Mouse (Mus musculus): ENCODE data around the gene Tnfrsf19.

Tnfrsf19 gene

DNA sequence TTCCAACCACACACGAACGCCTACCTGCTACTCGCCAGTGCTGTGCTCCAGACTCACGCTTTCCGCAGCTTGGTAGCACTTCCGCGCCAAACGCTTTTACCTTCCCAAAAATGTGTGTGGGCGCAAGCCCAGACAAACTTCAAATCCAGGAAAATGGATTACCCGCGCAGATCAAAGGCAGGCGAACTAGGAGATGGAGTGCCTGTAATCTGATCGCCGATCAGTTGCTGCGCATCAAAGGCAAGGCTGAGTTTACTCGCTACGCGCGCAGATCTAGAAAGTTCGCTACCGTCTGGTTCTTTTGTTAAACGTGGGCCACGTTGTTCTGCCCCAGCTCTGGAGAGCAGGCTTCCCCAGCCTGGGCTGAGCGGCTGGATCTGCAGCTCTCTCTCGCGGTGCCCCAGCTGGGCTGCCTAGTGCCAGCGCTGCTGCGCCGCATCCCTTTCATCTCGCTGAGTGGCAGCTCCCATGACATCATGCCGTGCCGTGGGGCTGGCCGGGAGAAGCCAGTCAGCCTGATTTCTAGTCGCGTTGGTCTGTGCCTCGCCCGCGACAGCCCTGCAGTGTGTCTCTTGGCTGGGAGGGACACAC, at the start of gene Tnfrsf19:
TSS of gene Tnfrsf19 (minus strand) at position 400 of the 591 bp plus-strand sequence.
- DNase-seq (ENCODE audit: extremely low read depth, low read depth, low spot score) = no peak

DNA sequence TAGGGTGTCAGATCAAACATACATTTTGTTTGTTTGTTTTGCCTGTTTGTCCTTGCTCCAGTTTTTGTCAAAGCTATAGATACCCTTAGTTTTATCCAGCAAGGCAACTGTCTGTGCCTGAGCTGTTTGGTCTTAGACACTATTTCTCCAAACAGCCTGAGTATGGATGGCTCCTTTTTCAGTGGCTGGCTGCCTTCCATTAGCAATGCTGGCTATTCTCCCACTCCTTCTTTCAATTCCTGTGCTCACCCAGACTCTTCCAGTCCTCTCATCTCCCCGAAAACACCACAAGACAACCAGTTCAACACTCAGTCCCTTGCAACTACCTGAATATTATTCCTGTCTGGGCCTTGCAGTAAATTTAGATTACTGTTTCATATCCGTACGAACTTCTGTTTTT, 45.8 kb upstream of the Tnfrsf19 start:
- no peak for DNase-seq (ENCODE audit: extremely low read depth, low read depth, low spot score)

DNA sequence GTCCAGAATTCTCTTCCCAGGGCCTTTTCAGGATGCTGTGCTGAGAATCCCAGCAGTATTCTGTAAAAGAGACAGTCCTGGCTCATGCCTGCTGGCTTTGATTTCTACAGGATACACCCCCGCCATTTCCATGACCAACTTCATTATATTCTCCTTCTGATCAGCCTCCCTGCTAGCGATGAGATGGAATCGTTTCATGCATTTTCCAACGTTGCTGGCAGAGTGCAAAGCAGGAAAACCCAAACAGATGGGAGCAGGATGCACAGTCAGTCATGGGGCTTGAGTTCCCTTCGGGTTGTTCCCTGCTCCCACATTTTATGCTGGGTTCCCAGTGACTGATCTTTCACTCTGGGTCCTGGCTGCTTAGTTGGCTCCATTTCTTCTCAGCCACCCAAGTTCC, 44.7 kb upstream of the Tnfrsf19 start:
- no peak for DNase-seq (ENCODE audit: extremely low read depth, low read depth, low spot score)

DNA sequence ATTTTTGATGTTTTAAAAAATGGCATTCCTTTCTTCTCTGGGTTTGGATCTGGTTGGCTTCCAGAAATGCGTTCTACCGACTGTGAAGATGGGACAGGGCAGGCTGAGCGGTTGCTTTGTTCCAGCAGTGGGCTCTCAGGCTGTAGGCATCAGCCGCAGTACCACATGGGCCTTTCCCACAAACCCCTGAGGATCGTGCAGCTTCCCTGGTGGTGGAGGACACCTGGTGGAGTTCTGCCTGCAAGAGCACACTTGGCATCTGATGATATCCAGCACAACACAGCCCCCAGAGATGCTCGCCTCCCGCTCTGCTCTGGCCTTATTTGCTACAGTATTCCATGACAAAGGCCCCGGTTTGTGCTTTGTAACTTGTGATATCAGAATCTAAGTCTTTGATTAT, 41.9 kb upstream of the Tnfrsf19 start:
- DNase-seq (ENCODE audit: extremely low read depth, low read depth, low spot score) = no peak

DNA sequence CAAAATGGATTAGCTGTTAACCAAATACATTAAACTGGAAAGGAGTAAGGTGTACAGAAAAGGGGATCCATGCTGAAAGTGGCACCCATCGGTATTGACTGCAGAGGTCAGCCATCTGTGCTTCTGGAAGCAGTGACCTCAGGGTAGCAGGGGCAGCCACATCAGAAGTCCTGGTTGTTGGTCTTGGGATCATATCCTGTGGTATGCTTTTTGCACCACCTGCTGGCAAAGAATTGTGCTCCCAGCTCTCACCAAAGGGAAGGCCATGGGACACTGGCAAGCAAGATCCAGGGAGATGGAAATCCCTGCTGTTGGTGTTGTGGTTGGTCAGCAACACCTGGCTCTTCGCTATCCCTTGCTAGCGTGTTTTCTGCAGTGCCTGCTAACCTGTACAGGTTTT, 39.0 kb upstream of the Tnfrsf19 start:
- no peak for DNase-seq (ENCODE audit: extremely low read depth, low read depth, low spot score)

DNA sequence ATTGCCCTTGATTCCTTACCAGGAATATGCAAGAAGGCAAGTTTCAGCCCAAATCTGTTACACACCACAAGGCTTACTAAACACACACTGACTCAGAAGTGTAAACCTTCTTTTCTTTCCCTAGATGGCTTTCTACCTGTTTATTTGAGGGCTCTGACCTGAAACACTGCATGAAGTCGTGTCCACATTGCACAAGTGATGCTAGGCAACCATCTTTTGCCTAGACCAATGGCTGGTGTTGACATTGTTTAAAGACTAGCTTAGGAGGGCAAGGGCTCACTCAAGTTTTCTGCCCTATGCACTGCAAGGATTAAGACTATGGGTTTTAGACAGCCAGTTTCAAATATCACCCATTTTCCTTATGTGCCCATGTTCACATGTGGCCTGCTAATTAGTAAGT, 23.3 kb upstream of the Tnfrsf19 start:
- no peak for DNase-seq (ENCODE audit: extremely low read depth, low read depth, low spot score)

DNA sequence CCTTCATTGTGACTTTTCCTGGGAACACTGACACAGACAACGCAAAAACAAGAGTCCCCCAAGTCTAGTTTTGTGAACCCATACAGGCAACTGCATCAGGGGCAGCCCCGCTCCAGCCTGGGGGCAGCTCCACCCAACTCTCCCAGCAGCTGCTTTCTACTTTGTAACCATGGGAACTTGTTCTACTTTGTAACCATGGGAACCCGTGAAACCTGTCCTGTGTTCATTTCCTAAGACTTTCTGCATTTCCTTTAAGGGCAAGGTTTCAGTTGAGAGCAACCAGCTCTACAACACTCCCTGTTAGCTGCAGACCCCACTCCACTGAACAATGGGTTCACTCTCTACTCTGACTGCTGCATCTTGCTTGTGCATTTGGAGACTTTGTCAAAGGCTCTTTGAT, 15.4 kb upstream of the Tnfrsf19 start:
- DNase-seq (ENCODE audit: extremely low read depth, low read depth, low spot score) = no peak

DNA sequence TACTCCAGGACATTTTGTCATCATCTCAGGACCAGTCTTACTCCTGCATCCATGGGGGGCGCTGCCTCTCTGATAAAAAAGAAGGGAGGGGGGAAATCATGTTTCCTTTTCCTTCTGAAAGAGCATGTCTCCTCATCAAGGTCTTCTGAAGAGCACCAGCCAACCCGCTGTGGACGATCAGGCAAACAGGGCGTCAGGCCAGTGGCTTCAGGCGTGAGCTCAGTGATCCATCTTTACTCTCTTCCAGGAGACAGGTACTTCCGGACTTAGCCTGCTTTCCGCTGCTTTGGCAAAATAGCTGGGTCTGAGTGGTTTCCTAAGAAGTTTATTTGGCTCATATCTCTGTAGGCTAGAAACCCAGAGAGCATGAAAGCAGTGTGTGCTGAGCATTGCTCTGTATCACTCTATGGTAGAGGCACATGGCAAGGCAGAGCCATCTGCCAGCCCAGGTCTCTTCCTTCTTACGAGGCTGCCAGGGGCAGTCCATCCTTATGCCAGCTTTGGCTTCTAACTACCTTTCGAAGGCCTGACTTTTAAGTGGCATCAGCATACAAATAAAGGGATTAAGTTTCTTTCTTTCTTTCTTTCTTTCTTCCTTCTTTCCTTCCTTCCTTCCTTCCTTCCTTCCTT, 13.1 kb upstream of the Tnfrsf19 start:
- no peak for DNase-seq (ENCODE audit: extremely low read depth, low read depth, low spot score)

DNA sequence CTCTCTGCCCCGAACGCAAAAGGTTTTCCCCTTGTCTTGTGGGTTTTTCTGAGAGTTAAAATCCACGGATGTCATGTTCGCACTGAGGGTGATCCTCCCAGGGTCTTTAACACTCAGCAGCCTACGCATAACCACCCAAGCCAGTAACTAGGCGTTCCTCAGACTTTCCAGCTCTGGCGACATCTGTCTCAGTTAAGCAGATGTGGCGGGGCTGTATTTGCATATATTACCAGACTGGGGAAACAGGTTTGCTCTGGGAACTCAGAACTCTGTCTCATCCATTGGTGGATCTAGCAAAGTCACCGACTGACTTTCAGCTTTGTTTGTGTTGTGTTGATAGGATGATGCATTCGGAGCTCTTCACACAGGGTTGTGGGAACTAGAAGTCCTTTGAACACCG, 10.7 kb upstream of the Tnfrsf19 start:
- DNase-seq (ENCODE audit: extremely low read depth, low read depth, low spot score) = no peak

DNA sequence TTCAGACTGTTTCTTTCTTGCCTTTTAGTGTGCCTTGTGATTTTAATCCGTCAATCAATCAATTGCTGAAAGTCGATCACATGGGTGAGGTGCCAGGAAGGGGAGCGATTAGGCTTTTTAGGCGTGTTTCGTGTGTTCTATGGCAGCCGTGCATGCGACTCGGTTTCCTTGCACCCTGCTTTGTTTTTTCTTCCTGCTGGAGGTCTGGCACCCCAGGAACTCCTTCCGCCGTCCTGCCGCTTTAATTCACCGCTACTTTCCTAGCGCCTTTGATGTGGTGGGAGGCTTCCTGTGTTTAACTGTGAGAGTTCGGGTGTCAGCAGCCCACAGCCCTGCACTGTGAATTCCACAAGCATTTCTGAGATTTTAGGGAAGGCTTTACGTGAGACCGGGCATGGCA, 10.2 kb upstream of the Tnfrsf19 start:
- DNase-seq (ENCODE audit: extremely low read depth, low read depth, low spot score) = no peak

DNA sequence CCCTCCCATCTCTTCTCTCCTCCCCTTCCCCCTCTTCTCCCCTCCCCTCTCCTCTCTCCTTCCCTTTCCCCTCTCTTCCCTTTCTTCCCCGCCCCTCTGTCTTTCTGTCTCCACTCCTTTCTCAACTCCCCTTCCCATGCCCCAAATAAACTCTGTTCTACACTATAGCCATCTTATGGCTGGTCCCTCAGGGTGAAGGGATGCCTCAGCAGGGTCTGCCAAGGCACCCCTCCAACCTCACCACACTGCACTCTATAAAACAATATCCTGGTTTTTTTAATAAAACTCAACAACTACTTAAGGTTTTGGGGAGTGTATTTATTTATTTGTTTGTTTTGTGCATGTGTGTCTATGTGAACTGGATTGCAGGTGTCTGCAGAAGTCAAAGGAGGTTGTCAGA, 9.6 kb upstream of the Tnfrsf19 start:
- no peak for DNase-seq (ENCODE audit: extremely low read depth, low read depth, low spot score)

DNA sequence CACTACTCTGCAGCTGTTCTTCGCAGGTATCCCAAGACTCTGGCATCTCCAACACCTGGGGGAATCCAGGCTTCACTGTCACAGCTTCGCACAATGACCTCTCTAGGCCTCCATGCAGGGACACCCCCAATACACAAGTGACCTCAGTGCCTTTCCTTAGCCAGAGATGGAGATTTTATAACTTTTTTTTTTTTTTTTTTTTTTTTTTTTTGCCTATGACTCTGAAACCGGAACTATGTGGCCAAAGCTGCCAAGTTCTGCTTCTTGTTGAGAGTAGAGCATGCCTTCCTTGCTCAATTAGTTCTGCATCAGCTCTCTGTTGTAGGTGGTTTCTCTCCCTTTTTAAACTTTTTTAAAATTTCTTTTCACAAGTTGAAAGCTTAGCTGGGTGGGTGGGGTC, 5.9 kb upstream of the Tnfrsf19 start:
- DNase-seq (ENCODE audit: extremely low read depth, low read depth, low spot score) = no peak

DNA sequence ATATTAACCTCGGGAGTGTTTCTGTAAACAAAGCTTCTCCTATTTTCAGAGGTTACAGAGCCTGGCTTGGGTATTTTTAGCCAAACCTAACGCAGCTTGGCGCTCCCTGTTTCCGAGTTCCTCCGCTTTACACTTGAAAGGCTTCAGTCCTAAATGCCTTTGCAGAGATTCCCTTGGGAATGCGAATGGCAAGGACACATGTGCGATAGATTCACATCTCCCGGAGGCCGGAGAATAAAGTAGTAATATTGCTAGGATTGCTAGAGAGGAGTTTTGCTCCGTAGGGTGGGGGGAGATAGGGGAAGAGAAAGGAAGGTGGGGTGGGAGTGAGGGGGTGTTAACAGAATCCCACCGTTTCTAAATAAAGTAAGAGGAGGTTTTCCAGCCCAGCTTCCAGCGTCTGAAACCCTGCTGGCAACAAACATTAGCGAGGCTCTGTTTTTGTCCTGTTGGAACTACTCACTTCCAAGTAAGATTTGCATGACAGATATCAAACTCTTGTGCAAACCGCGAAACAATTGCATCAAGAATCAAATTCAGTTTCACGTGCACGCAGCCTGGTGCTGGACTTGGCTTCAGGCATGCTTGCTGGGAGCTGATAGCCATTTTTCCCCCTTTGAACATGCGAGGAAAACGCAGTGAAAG, 722 bp downstream of the Tnfrsf19 start:
- DNase-seq (ENCODE audit: extremely low read depth, low read depth, low spot score) = no peak

DNA sequence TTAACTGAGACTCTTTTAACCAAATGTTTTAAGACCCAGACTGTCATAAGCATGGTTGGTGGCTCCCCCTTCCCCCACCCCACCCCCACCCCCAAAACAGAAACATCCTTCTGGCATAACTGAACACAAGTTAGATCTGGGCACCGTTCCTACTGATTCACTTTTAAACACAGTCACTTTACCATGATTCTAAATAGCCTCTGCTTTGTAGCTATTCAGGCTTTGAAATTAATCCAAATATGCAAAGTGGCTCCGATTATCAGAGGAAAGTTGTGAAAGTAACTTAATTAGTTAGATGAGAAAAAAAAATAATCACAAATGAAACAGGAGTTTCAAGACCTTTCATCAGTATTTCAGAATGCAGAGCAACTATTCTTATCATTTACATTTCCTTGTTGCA, 2.0 kb downstream of the Tnfrsf19 start:
- no peak for DNase-seq (ENCODE audit: extremely low read depth, low read depth, low spot score)

DNA sequence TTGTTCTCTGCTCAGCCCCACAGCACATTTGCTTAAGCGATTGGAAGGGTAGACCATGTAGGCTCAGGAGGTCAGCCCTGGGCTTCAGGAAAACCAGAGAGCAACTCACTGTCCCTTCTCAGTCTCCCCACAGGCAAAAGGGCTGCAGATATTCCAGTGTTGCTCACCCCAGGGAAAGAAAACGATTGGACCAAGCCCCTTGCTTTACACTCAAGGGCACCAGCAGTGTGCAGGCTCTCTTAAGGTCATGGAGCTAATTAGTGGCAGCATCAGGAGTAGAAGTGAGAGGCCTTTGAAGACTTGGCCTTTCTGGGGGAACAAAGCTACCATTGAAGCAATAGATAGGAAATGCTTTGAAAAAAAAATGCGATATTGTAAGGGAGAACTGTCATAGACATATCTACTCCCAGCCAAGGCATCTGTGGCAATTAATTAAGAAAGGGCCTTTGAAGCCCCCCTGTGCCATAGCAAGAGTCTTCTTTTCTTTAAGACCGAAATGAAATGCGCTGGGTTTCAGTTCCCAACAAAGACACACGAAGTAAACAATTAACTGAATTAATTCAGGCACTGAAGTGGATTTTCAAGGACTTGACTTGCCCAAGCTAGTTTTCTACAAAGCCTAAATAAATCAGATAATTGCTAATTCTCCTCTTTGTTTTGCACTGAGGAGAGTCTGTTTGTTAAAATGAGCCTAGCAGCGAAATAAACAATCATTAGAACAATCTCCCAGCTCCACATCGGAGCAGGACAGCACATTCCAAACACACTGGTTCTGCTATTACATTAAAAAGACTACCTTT, 2.6 kb downstream of the Tnfrsf19 start:
- no peak for DNase-seq (ENCODE audit: extremely low read depth, low read depth, low spot score)

DNA sequence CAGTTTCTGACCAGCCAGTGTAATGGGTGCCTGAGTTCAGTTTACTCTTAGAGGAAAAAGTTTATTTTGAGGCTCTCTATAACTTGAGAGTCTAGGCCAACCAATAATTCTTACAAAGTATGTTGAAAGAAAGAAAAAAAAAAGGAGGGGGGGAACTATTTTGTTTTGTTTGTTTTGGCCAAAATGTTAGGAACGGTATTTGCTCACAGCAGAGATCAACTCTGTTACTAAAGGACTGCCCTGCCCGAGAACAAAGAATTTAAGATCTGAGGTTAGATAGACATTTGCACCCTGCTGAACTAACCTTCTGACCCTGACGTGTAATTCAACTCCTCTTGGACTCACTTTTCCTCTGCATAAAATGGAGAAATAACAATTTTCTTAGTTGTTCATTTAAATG, 4.0 kb downstream of the Tnfrsf19 start:
- DNase-seq (ENCODE audit: extremely low read depth, low read depth, low spot score) = no peak

DNA sequence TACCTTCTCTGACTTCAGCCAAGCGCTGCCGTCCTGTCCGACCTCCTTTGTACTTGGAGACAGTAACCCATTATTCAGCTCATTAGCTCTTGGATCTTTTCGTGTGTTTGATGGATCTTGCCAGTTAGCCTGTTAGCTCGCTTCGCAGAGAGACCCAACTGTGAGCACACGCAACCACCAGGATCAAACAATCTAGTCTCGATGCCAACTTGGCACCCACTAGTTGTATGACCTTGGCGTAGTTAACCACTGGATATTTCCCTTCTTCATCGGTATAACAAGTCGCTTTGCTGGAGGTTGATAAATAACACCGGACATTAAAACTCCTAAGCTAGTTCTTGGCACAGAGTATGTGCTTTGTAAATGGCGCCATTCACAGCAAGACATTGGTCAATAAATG, 6.1 kb downstream of the Tnfrsf19 start:
- DNase-seq (ENCODE audit: extremely low read depth, low read depth, low spot score) = peak; percentile 71

DNA sequence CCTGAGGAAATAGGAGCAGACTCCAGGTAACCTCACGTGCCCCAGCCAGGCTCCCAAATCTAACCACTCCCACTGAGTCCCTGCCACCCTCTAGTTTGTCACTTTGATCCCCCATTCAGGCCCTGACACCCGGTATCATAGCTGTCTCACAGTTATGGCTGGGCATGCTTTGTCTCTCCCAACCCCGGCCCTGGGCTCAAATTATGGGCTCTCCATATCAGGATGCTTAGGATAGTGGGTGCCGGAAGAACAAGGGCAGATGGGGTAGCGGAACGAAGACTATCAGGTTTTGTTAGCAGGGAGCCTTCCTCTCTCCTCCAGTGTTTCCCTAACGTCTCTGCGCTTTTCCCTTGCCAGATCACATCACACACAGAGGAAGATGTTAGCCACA, 8.2 kb downstream of the Tnfrsf19 start:
- DNase-seq (ENCODE audit: extremely low read depth, low read depth, low spot score) = no peak

DNA sequence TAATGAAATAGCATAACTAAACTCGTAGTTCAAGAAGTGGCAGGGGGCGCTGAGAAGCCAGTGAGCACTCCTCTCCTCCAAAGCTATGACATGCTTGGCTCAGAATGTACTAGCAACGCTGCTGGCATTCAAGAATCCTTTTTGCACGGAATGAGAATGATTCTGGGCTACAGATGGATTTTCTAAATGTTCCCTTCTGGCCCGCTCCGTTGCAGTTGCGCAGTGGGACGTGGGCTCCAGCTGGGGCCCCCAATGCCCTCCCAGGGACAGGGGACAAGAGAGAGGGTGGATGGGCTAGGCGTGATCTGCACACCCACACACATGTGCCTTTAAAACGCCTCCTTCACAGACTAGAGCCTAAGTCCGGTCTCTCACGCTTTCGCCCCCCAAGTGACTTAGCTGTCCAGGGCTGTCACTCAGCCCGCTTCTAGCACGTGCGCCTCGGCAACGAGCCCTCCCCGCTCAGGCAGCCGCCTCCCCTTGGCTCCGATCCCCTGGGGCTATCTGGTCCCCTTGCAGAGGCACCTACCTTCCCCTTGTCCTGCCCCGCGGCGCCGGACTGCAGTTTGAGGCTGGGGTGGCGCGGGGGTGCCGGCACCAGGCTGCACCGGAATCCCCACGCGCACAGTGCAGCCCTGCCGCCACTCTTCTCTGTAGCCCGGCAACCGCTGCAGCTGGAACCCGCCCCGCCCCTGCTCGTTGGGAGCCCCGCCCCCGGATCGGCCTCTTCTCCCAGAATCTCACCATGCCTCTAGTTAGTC, 8.8 kb downstream of the Tnfrsf19 start:
- no peak for DNase-seq (ENCODE audit: extremely low read depth, low read depth, low spot score)

DNA sequence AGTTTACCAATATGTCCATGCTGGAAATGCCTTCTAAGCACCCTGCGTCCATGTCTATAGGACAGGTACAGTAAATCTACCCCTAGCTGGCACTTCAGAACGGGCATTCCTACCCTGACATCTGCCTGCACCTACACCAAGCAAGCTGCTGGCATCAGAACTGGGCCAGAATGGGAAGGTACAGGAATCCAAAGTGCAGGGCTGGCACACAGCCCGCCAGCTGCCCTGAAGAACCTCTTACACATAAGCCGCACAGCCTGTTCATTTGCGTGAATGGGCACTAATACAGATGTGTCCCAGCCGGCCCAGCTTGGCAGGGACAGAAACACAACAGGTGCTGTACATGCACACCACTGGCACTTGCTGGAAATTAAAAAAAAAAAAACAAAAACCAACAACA, 15.9 kb downstream of the Tnfrsf19 start:
- no peak for DNase-seq (ENCODE audit: extremely low read depth, low read depth, low spot score)

DNA sequence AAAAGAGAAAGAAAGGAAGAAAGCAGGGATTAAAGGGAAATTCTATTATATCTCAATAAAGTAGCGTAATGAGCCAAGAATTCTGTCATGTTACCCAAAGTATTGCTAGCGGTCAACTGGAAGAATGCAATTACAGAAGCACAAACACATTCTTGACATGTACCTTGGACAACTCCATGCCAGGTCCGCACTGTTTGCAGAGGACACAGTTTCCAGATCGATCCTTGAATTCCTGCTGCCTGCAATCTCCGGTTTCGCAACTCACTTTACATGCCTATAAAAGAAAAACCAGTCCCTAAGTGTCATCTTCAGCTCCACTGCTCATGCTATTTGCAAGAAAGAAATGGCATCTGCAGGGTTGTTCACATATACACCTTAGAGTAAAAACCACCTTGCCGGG, 22.3 kb downstream of the Tnfrsf19 start:
- DNase-seq (ENCODE audit: extremely low read depth, low read depth, low spot score) = no peak

Measured in fat pad, adult 2 months (tissue).